Mouse (Mus musculus) frontal cortex, postnatal 14 days (tissue): Measurements from ENCODE around the gene Gm10518.
"Not testable (repeated sequence)": the region's sequence is repeated elsewhere in the genome, so short reads cannot be mapped to it uniquely, and the experiment has no call there.

Source experiments
- DNase-seq, 2 experiments: peaks; one replicate each; pipeline ENCODE4 v3.0.0; 2022; ENCODE audit warnings: low spot score in 2 of 2

Gene Gm10518

GRCm38 (mm10) chr1:179802610-179803512, at the start of gene Gm10518:
TSS of gene Gm10518 (plus strand) at chr1:179803376.
- DNase-seq, result peak; percentile 34 to 37

GRCm38 (mm10) chr1:179756477-179756876, 46.7 kb upstream of the Gm10518 start:
- DNase-seq, result no peak

- no peak for DNase-seq
Measured at GRCm38 (mm10) chr1:179760086-179760485, 43.1 kb upstream of the Gm10518 start.

- DNase-seq, result no peak
Measured at GRCm38 (mm10) chr1:179760553-179760952, 42.6 kb upstream of the Gm10518 start.

- DNase-seq, result no peak
Measured at GRCm38 (mm10) chr1:179776831-179777230, 26.3 kb upstream of the Gm10518 start.

- DNase-seq, result no peak
Measured at GRCm38 (mm10) chr1:179784098-179784497, 19.1 kb upstream of the Gm10518 start.

- no peak for DNase-seq
Measured at GRCm38 (mm10) chr1:179785502-179785901, 17.7 kb upstream of the Gm10518 start.

GRCm38 (mm10) chr1:179787281-179787680, 15.9 kb upstream of the Gm10518 start:
- DNase-seq, result no peak

- DNase-seq, result no peak
Measured at GRCm38 (mm10) chr1:179798794-179799193, 4.4 kb upstream of the Gm10518 start.

GRCm38 (mm10) chr1:179803513-179804139, 450 bp downstream of the Gm10518 start, which contains the start of gene Ahctf1:
TSS of gene Ahctf1 (minus strand) at chr1:179803680.
- DNase-seq, result peak; percentile 97 to 98

GRCm38 (mm10) chr1:179804140-179804881, 1.1 kb downstream of the Gm10518 start:
- DNase-seq, result peak in 1 of 2 experiments; percentile 6

GRCm38 (mm10) chr1:179805751-179806150, 2.6 kb downstream of the Gm10518 start:
- no peak for DNase-seq

GRCm38 (mm10) chr1:179807468-179807867, 4.3 kb downstream of the Gm10518 start:
- no peak for DNase-seq

- DNase-seq, result no peak
Measured at GRCm38 (mm10) chr1:179808300-179808699, 5.1 kb downstream of the Gm10518 start.

GRCm38 (mm10) chr1:179813385-179813784, 10.2 kb downstream of the Gm10518 start:
- no peak for DNase-seq

GRCm38 (mm10) chr1:179814616-179815015, 11.4 kb downstream of the Gm10518 start:
- DNase-seq, result peak; percentile 6 to 16

GRCm38 (mm10) chr1:179818490-179819278, 15.5 kb downstream of the Gm10518 start:
- DNase-seq, result not testable (repeated sequence)

- DNase-seq, result no peak
Measured at GRCm38 (mm10) chr1:179824549-179824948, 21.4 kb downstream of the Gm10518 start.

GRCm38 (mm10) chr1:179828051-179828450, 24.9 kb downstream of the Gm10518 start:
- DNase-seq, result no peak

- DNase-seq, result no peak
Measured at GRCm38 (mm10) chr1:179828900-179829299, 25.7 kb downstream of the Gm10518 start.

GRCm38 (mm10) chr1:179832710-179833240, 29.6 kb downstream of the Gm10518 start:
- no peak for DNase-seq
